In the genomic region with DNA sequence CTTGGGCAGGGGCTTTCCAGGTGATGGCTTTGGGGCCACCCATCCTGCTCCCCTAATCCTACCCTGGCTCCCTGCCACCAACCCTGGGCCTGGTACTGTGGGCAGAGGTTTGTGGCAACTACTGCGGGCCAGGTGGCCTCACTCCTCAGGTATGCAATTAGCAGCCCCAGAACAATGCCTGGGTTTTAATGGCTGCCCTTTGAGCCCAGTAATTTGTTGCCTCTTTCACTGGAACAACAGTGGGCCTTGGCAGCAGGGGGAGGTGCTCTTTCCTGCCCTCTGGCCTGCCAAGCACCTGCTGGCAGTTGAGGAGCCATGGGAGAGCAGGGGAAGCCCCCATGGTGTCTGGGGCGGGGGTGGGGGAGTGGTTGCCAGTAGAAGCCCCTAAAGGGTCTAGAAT, we compare ENCODE assay signal across 21 mouse cellular contexts. TPM values are rescaled to one million over a fixed set of nuclear protein-coding genes. Genes with fewer than 3 reads are reported as not detected.
DNase-seq lines count a peak whose midpoint lies in the region; ATAC-seq and TF ChIP-seq lines count a peak whose summit lies in the region.
"Had no signal": no experiment of that assay in that cellular context is flagged by ENCODE, and none has a peak within 500 bp of the region (broad histone marks: within the 10 kb centered on the region; RNA-seq: fewer than 3 reads in every experiment).

No protein-coding gene starts in this region.

- H3K9ac ChIP-seq in hindbrain, embryonic 16.5 days (ENCODE audit: low read depth, low read length): no peak overlapping the region
- H3K9ac ChIP-seq in intestine, embryonic 16.5 days (ENCODE audit: low read depth, low read length): no peak overlapping the region
- H3K9ac ChIP-seq in lung, postnatal 0 days (replicated peaks; ENCODE audit: low read depth): no peak overlapping the region
- H3K9ac ChIP-seq: embryonic facial prominence, embryonic 12.5 days; forebrain, embryonic 12.5 days; forebrain, postnatal 0 days; heart, embryonic 15.5 days; hindbrain, embryonic 14.5 days had no signal

- H3K9me3 ChIP-seq in hindbrain, embryonic 10.5 days: peaks cover 11% of the 10 kb centered on the region
- no peaks in the 10 kb centered on the region for H3K9me3 ChIP-seq in hindbrain, embryonic 16.5 days (ENCODE audit: control insufficient read depth, low read length)
- H3K9me3 ChIP-seq in intestine, embryonic 16.5 days (ENCODE audit: control insufficient read depth, low read length): peaks cover 6% of the 10 kb centered on the region; the same call in 1 of the 2 replicates
- no peaks in the 10 kb centered on the region for H3K9me3 ChIP-seq in lung, postnatal 0 days (ENCODE audit: low read length)
- H3K9me3 ChIP-seq: forebrain, embryonic 12.5 days; heart, embryonic 15.5 days had no signal

- TF ChIP-seq POLR2A in small intestine, adult 2 months (IDR thresholded peaks at IDR 0.05; ENCODE audit: low read depth, low read length): no peak

- H3K4me1 ChIP-seq in hindbrain, embryonic 10.5 days (replicated peaks): peaks cover 6% of the 10 kb centered on the region
- H3K4me1 ChIP-seq in hindbrain, embryonic 16.5 days (ENCODE audit: control insufficient read depth, insufficient read depth, low read depth, low read length): no peaks in the 10 kb centered on the region
- no peaks in the 10 kb centered on the region; the same call in 1 of the 2 replicates for H3K4me1 ChIP-seq in intestine, embryonic 16.5 days (ENCODE audit: control insufficient read depth, insufficient read depth, low read length)
- peaks cover 24% of the 10 kb centered on the region for H3K4me1 ChIP-seq in small intestine, adult 2 months (ENCODE audit: control insufficient read depth, insufficient read depth, insufficient read length, low read length)
- no peaks in the 10 kb centered on the region for H3K4me1 ChIP-seq in lung, postnatal 0 days (ENCODE audit: insufficient read depth, low read depth, low read length)
- H3K4me1 ChIP-seq: embryonic facial prominence, embryonic 12.5 days; heart, embryonic 15.5 days had no signal

- no peak for DNase-seq in hindbrain, embryonic 10.5 days (ENCODE audit: low spot score)
- DNase-seq in Muller cell, postnatal 12 days (ENCODE audit: inconsistent ontology term): peak; percentile 77
- no peak for DNase-seq in lung, postnatal 0 days (ENCODE audit: low spot score)
- DNase-seq in cerebellum, adult 8-10 months: no peak
- DNase-seq: adrenal gland, adult 2 months; adrenal gland, postnatal 25 days; cerebellum, adult 2 months; cerebellum, postnatal 14 days; forebrain, postnatal 0 days; gastrocnemius, postnatal 14 days; heart, adult 2 months; heart, postnatal 14 days had no signal

- no peaks in the 10 kb centered on the region for H3K36me3 ChIP-seq in hindbrain, embryonic 10.5 days
- H3K36me3 ChIP-seq in hindbrain, embryonic 16.5 days (ENCODE audit: control insufficient read depth, insufficient read depth, low read length): no peaks in the 10 kb centered on the region
- H3K36me3 ChIP-seq in intestine, embryonic 16.5 days (ENCODE audit: control insufficient read depth, insufficient read depth, low read length): no peaks in the 10 kb centered on the region
- H3K36me3 ChIP-seq in small intestine, adult 2 months (ENCODE audit: control insufficient read depth, insufficient read depth, low read length): no peaks in the 10 kb centered on the region
- H3K36me3 ChIP-seq in lung, postnatal 0 days (ENCODE audit: insufficient read depth, low read length): no peaks in the 10 kb centered on the region
- H3K36me3 ChIP-seq: embryonic facial prominence, embryonic 12.5 days; forebrain, embryonic 12.5 days; heart, embryonic 15.5 days had no signal

- H3K27me3 ChIP-seq in hindbrain, embryonic 10.5 days (ENCODE audit: insufficient read depth, poor library complexity, severe bottlenecking): no peaks in the 10 kb centered on the region
- H3K27me3 ChIP-seq in hindbrain, embryonic 16.5 days (replicated peaks; ENCODE audit: control insufficient read depth, insufficient read depth, low read length): no peaks in the 10 kb centered on the region
- no peaks in the 10 kb centered on the region for H3K27me3 ChIP-seq in intestine, embryonic 16.5 days (replicated peaks; ENCODE audit: control insufficient read depth, insufficient read depth, low read length)
- H3K27me3 ChIP-seq in small intestine, adult 2 months (ENCODE audit: control insufficient read depth, insufficient read depth, low read length): no peaks in the 10 kb centered on the region
- no peaks in the 10 kb centered on the region for H3K27me3 ChIP-seq in lung, postnatal 0 days (replicated peaks; ENCODE audit: insufficient read depth, low read length)
- H3K27me3 ChIP-seq: embryonic facial prominence, embryonic 12.5 days; forebrain, embryonic 12.5 days; heart, embryonic 15.5 days; Patski had no signal

- ATAC-seq in hindbrain, embryonic 16.5 days: no peak
- ATAC-seq in intestine, embryonic 16.5 days: peak; percentile 83
- ATAC-seq in lung, postnatal 0 days: no peak
- ATAC-seq: forebrain, postnatal 0 days; Patski had no signal

- H3K27ac ChIP-seq in hindbrain, embryonic 10.5 days: peak overlapping the region; percentile 41; the same call in 1 of the 2 replicates
- no peak overlapping the region for H3K27ac ChIP-seq in hindbrain, embryonic 16.5 days (ENCODE audit: low read depth, low read length)
- no peak overlapping the region for H3K27ac ChIP-seq in intestine, embryonic 16.5 days (ENCODE audit: low read length)
- H3K27ac ChIP-seq in small intestine, adult 2 months (ENCODE audit: insufficient read depth, low read depth, low read length): peak overlapping the region; percentile 3; the same call in 1 of the 2 replicates
- no peak overlapping the region for H3K27ac ChIP-seq in lung, postnatal 0 days (ENCODE audit: low read length)
- H3K27ac ChIP-seq: embryonic facial prominence, embryonic 12.5 days; forebrain, embryonic 12.5 days; heart, adult 2 months; heart, embryonic 15.5 days; hindbrain, embryonic 14.5 days had no signal

- 76% methylated on average over 2 of the region's 2 CpGs for WGBS in hindbrain, embryonic 10.5 days
- WGBS in hindbrain, embryonic 16.5 days: 70% methylated on average over 2 of the region's 2 CpGs
- WGBS in intestine, embryonic 16.5 days: 68% methylated on average over 2 of the region's 2 CpGs
- WGBS in small intestine, adult 2 months: 39% methylated on average over 2 of the region's 2 CpGs
- WGBS in lung, postnatal 0 days: 79% methylated on average over 2 of the region's 2 CpGs

- TF ChIP-seq EP300 in lung, postnatal 0 days (IDR thresholded peaks at IDR 0.05): no peak

- H3K4me2 ChIP-seq in hindbrain, embryonic 16.5 days (ENCODE audit: low read length): no peak overlapping the region
- H3K4me2 ChIP-seq in intestine, embryonic 16.5 days (ENCODE audit: low read depth, low read length): no peak overlapping the region
- H3K4me2 ChIP-seq in lung, postnatal 0 days (replicated peaks; ENCODE audit: low read depth, low read length): no peak overlapping the region
- H3K4me2 ChIP-seq: embryonic facial prominence, embryonic 12.5 days; forebrain, embryonic 12.5 days; heart, embryonic 11.5 days; heart, embryonic 15.5 days; hindbrain, embryonic 14.5 days had no signal

- no peak overlapping the region for H3K4me3 ChIP-seq in hindbrain, embryonic 10.5 days
- H3K4me3 ChIP-seq in hindbrain, embryonic 16.5 days (ENCODE audit: low read length): no peak overlapping the region
- no peak overlapping the region for H3K4me3 ChIP-seq in intestine, embryonic 16.5 days (ENCODE audit: low read length)
- no peak overlapping the region for H3K4me3 ChIP-seq in small intestine, adult 2 months (ENCODE audit: low read depth, low read length)
- no peak overlapping the region for H3K4me3 ChIP-seq in lung, postnatal 0 days (ENCODE audit: low read depth, low read length)
- H3K4me3 ChIP-seq: embryonic facial prominence, embryonic 12.5 days; forebrain, embryonic 12.5 days; heart, adult 2 months; heart, embryonic 15.5 days had no signal

- no peak for TF ChIP-seq CTCF in small intestine, adult 2 months (IDR thresholded peaks at IDR 0.05; ENCODE audit: extremely low read depth, insufficient read length, insufficient replicate concordance, low read depth, low read length)
- no peak for TF ChIP-seq CTCF in lung, postnatal 0 days (IDR thresholded peaks at IDR 0.05)

RNA-seq across cellular contexts. Expression of a gene that starts 21.3 kb away (rescaled TPM):
- polyA plus RNA-seq in hindbrain, embryonic 10.5 days (2016; fragmentation: Nextera tagmentation; extraction: Ambion mirVana): 3.6 and 4.6 TPM in 2 replicates
- polyA plus RNA-seq in hindbrain, embryonic 16.5 days (2015; fragmentation: Nextera tagmentation; extraction: Ambion mirVana): 3.5 and 3.9 TPM in 2 replicates
- 1.9 and 2.0 TPM in 2 replicates for polyA plus RNA-seq in intestine, embryonic 16.5 days (2015; fragmentation: Nextera tagmentation; extraction: Ambion mirVana)
- 2.6 and 3.3 TPM in 2 replicates for polyA plus RNA-seq in small intestine, adult 2 months (2012; rRNA removed)
- 4.7 and 6.2 TPM in 2 replicates for polyA plus RNA-seq in lung, postnatal 0 days (2015; fragmentation: Nextera tagmentation; extraction: Ambion mirVana)

Comparison
In these comparisons a context has a peak if more than half of its experiments do, and no peak if none do; other contexts are left out.
1. H3K27ac ChIP-seq: peak in hindbrain, embryonic 10.5 days (single experiment) and small intestine, adult 2 months (single experiment); none in hindbrain, embryonic 16.5 days (single experiment), intestine, embryonic 16.5 days (single experiment) and lung, postnatal 0 days (single experiment).